Mouse (Mus musculus) CH12F3 (cell line): ENCODE results near the gene Tnfaip2.

Experiments
- in situ Hi-C: fragments of 300-500 bp; cut with MboI; formaldehyde crosslinking; loops from 2 replicates; pipeline ENCODE4 v1.14.3; 2020; ENCODE audit warnings: low sequenced_read_pairs

Tnfaip2 gene

GRCm38 (mm10) chr12:111443921-111444831 is 1.9 kb downstream of the Tnfaip2 start:
- in situ Hi-C loops = no loop called here

GRCm38 (mm10) chr12:111445161-111445889 is 3.1 kb downstream of the Tnfaip2 start:
- in situ Hi-C loops = no loop called here

DNA sequence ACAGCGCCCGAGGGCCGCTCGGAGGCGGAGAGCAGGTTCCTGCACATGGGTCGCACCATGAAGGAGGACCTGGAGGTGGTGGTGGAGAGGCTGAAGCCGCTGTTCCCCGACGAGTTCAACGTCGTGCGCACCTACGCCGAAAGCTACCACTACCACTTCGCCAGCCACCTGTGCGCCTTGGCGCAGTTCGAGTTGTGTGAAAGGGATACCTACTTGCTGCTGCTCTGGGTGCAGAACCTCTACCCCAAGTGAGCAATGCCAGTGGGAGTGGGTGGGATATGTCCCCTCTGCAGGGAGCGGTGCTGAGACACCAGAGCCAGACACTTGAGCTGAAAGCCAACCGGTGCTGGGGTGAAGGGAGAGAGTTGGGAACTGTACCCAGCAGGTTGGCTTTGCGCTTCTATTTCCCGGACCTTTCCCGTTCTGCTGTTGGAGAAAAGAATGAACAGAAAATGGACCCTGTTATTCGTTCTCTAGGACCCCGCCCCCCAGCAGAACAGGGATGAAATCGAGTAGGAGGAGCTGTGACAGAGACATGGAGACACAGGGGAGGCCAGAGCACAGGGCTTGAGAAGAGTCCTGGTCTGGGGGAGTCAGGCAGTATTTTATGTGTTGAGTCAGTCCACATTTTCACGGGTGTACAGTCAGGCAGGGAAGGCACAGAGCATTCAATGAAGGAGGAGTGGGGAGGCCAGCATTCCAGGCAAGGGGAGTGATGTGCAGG is 3.8 kb downstream of the Tnfaip2 start:
- in situ Hi-C loops = no loop called here

- in situ Hi-C loops = no loop called here
These were observed 4.5 kb downstream of the Tnfaip2 start for GRCm38 (mm10) chr12:111446745-111447144.

- in situ Hi-C loops = no loop called here
These were observed 5.1 kb downstream of the Tnfaip2 start for GRCm38 (mm10) chr12:111447350-111447749.

DNA sequence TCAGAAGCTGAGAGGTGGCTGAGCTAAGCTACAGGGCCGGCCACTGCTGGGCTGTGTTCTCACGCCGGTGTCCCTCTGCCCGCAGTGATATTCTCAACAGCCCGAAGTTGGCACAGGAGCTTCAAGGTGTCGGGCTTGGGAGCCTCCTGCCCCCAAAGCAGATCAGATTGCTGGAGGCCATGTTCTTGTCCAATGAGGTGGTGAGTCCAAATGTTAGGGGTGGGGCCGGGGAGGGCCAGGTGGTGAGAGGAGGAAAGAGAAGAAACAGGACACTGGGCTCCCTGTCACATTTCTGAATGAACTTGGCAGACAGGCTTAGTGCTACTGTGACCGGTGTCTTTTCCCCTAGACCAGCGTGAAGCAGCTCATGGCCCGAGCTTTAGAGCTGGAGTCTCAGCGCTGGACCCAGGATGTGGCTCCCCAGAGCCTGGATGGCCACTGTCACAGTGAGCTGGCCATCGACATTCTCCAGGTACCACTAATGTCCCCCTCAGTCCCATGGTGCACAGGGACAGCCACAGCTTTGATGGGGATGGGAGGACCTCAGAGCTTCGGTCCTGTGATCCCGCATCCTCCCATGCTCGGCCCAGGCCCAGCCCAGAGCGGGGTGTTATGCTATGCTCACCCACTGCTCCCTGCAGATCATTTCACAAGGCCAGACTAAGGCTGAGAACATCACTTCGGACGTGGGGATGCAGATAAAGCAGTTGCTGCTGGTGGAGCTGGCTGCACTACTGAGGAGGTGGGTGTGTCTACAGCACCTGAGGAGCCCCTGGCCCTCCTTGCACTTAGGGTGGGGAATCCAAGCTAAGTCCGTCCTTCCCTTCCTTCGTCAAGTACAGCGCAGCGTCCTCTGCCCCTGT is 5.9 kb downstream of the Tnfaip2 start:
- in situ Hi-C loops = no loop called here

GRCm38 (mm10) chr12:111448931-111449705 is 6.8 kb downstream of the Tnfaip2 start:
- in situ Hi-C loops = no loop called here

DNA sequence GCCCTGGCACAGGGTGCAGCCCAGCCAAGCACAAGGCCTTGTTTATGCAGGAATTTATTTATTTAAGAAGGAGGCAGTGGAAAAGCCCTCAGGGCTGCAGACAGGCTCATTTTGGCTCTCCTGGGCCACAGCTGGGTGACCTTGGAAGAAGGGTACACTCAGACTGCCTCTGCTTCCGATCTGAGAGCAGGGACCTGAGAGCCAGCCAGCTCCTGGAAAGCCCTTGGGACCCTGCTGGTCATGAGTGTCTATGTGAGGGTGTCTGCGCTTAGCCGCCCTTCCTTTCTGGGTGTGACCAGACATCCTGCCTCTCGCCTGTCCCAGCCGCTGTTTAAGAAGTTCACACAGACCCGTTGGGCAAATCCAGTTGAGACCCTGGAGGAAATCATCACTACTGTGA is 8.1 kb downstream of the Tnfaip2 start:
- in situ Hi-C loops = no loop called here

- in situ Hi-C loops = no loop called here
These were observed 9.3 kb downstream of the Tnfaip2 start for GRCm38 (mm10) chr12:111451561-111451960.

DNA sequence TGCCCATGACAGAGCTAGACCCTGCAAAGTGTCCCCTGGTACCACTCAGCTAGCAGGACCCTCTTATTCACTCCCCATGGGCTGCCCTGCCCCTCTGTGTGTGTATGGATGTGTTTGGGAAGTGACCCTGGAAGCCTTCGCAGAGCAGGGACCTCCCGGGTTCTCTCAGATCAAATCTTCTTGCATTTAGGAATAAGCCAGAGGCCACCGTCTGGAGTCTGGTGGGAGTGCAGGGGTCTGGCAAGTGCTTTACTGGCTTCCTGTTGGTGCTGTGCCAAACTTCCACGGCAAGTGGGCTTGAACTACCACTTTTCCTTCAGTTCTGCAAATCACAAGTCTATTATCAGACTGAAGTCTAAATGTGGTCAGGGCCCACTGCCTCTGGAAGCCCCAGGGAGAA is 11.8 kb downstream of the Tnfaip2 start:
- in situ Hi-C loops = no loop called here

- in situ Hi-C loops = no loop called here
These were observed 12.4 kb downstream of the Tnfaip2 start for GRCm38 (mm10) chr12:111454543-111455280.

GRCm38 (mm10) chr12:111455311-111455846 is 13.1 kb downstream of the Tnfaip2 start:
- in situ Hi-C loops = no loop called here

- in situ Hi-C loops = no loop called here
These were observed 13.6 kb downstream of the Tnfaip2 start for GRCm38 (mm10) chr12:111455860-111456259.

DNA sequence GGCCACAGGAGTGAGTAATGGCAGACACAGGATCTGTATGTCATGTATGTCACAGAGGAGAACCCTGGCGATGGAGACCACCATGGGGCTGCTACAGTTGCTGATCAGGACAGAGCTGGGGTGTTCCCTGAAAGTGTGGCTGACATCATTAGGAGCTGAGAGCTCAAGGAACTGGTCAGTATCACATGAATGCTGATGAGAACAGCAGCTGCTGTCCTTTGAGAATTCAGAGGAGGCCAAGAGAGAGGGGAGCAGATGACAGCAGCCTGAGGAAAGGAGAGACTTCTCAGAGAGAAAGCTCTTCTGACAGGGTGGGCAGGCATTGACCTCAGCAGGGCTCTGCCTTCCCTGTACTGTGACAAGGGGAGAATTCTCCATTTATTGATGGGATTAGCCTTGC is 15.5 kb downstream of the Tnfaip2 start:
- in situ Hi-C loops = no loop called here

DNA sequence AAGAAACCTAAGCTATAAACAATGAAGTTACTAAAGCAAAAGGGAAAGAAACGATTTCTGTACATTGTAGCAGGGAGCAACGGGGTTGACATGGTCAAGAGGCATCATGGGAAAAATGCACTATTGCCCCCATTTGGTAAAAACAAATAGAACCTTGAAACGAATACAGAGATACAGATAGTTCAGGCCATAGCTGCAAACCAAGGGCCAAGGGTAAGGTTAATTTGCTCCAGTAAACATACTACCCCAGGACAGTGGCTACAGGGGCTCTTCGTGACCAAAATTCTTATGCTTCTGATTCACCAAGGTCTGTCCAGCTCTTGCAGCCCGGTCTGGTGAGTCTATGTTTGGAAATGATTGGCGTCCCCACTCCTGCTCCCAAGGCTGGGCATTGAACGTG is 21.3 kb downstream of the Tnfaip2 start:
- in situ Hi-C loops = loop anchor here (5.0 kb wide), 1 partner anchor 36 kb away; no protein-coding TSS in a partner anchor

DNA sequence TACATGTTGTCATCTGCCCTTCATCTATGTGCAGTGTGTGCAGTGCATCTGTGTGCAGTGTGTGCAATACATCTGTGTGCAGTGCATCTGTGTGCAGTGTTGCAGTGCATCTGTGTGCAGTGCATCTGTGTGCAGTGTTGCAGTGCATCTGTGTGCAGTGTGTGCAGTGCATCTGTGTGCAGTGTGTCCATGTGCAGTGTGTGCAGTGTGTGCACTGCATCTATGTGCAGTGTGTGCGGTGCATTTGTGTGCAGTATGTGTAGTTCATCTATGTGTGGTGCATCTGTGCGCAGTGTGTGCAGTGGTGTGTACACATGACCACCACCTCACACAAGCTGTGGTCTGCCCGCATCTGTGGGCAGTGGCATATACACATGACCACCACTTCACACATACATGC is 24.1 kb downstream of the Tnfaip2 start:
- in situ Hi-C loops = no loop called here

DNA sequence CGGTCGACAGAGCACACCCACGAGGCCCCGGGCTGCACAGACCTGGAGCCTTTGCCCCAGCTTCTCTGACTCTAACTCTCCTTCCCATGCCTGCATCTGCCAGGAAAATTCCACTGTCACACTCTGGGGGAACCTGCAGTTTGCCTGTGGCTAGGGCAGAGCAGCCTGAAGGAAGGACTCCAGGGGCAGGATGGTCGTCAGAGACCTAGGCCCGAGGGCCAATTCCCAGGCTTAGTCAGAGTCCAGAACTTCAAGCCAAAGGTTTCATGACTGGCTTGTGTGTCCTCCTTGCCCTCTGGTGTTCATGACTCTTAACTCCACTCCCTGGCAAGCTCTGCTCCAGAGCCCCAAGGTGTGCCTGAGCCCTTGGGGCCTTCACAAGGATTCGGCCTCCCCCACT is 25.9 kb downstream of the Tnfaip2 start:
- in situ Hi-C loops = no loop called here

DNA sequence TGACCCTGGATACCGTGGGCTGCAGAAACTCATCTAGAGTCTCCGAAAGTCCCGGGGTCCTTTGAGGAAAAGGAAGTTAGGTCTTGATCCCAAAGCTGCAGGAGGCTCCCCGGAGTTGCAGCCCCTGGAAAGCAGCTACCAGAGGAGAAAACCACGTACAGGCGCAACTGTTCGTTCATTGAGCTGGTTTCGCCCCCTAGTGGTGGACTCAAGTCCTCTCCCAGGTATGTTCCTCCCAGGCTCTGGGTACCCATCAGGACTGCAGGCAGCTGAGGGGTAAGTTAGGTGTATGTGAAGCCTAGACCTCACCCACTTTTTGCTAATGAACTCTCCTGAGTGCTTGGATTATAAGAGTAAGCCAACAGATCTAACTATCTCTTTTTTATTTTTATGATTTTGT is 27.2 kb downstream of the Tnfaip2 start:
- in situ Hi-C loops = no loop called here

- in situ Hi-C loops = no loop called here
These were observed 28.9 kb downstream of the Tnfaip2 start for GRCm38 (mm10) chr12:111471119-111471518.
